Mouse (Mus musculus) liver, embryonic 16.5 days (tissue): ENCODE data around the gene Gnmt. TPM values are rescaled to one million over a fixed set of nuclear protein-coding genes. Genes with fewer than 3 reads are reported as not detected.
"Not testable (repeated sequence)": the region's sequence is repeated elsewhere in the genome, so short reads cannot be mapped to it uniquely, and the experiment has no call there.

ENCODE experiments used
- ATAC-seq: fragments of 200-750 bp; cut with Nextera tagmentation; 2 replicates; pipeline ENCODE4 v1.8.0; 2017; ENCODE audit warnings: low read depth, mild to moderate bottlenecking, moderate number of reproducible peaks, moderate library complexity
- H3K27ac ChIP-seq: fragments of 300-500 bp; sonication (generic); 2 replicates; pipeline ENCODE4 v1.5.1; 2014; ENCODE audit warnings: mild to moderate bottlenecking, low read length
- H3K27me3 ChIP-seq: fragments of 300-500 bp; sonication (generic); 2 replicates; pipeline ENCODE4 v1.6.1; 2014; ENCODE audit warnings: low read depth, low read length, mixed read lengths; ENCODE audit not compliant: control insufficient read depth, insufficient read depth
- H3K36me3 ChIP-seq: fragments of 300-500 bp; sonication (generic); 2 replicates; pipeline ENCODE4 v1.6.1; 2014; ENCODE audit warnings: mild to moderate bottlenecking; ENCODE audit not compliant: control insufficient read depth, insufficient read depth
- H3K4me1 ChIP-seq: fragments of 300-500 bp; sonication (generic); 2 replicates; pipeline ENCODE4 v1.6.1; 2014; ENCODE audit warnings: low read depth, low read length, mixed read lengths; ENCODE audit not compliant: control insufficient read depth
- H3K4me2 ChIP-seq: fragments of 300-500 bp; sonication (generic); 2 replicates; pipeline ENCODE4 v1.6.1; 2014; ENCODE audit warnings: low read depth, low read length, mixed read lengths
- H3K4me3 ChIP-seq: fragments of 300-500 bp; sonication (generic); 2 replicates; pipeline ENCODE4 v1.5.1; 2014; ENCODE audit warnings: low read depth, mild to moderate bottlenecking, low read length
- H3K9ac ChIP-seq: fragments of 300-500 bp; sonication (generic); 2 replicates; pipeline ENCODE4 v1.6.1; 2014; ENCODE audit warnings: low read depth, low read length
- H3K9me3 ChIP-seq: fragments of 300-500 bp; sonication (generic); replicated peaks from 2 replicates; pipeline ENCODE4 v1.6.1; 2016; ENCODE audit warnings: low read length; ENCODE audit not compliant: control insufficient read depth
- WGBS: fragments of 180-500 bp; shearing (Covaris S2); extraction: QIAGEN DNeasy Blood & Tissue Kit; methylation state at CpG from one replicate; pipeline ENCODE4 v1.1.7; 2014; ENCODE audit not compliant: insufficient replicate concordance; 5-methylcytosine and 5-hydroxymethylcytosine counted together
- polyA plus RNA-seq: library from polyadenylated mRNA; unstranded; fragments of >200 nt; fragmentation: Nextera tagmentation; extraction: Ambion mirVana; gene quantifications from 2 replicates; pipeline ENCODE4 v1.2.1, GENCODE M21; 2015

Gene Gnmt
- polyA plus RNA-seq, 1 experiment from 2014 or later, result 152 TPM

DNA sequence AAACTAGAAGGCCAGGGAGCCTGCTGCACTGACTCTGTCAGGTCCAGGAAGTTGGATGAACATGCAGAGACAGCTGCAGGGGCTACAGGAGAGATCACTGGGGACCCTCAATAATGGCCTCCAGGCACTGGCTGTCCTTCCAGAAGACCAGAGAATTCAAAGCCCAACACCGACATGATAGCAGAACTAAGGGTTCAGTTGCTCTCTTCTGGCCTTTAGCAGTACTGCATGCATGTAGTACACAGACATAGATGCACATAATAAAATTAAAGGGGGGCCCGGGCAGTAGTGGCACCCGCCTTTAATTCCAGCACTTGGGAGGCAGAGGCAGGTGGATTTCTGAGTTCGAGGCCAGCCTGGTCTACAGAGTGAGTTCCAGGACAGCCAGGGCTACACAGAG lies 42.1 kb upstream of the Gnmt start:
- no peak overlapping the region for H3K9ac ChIP-seq
- H3K36me3 ChIP-seq, result peaks cover 5% of the 10 kb centered on the region
- peaks cover 24% of the 10 kb centered on the region for H3K4me1 ChIP-seq
- no peak overlapping the region for H3K4me3 ChIP-seq
- no peak overlapping the region for H3K27ac ChIP-seq
- no peaks in the 10 kb centered on the region for H3K9me3 ChIP-seq
- WGBS, result 79% methylated on average over 4 of the region's 4 CpGs
- no peak for ATAC-seq
- no peak overlapping the region for H3K4me2 ChIP-seq
- H3K27me3 ChIP-seq, result no peaks in the 10 kb centered on the region

DNA sequence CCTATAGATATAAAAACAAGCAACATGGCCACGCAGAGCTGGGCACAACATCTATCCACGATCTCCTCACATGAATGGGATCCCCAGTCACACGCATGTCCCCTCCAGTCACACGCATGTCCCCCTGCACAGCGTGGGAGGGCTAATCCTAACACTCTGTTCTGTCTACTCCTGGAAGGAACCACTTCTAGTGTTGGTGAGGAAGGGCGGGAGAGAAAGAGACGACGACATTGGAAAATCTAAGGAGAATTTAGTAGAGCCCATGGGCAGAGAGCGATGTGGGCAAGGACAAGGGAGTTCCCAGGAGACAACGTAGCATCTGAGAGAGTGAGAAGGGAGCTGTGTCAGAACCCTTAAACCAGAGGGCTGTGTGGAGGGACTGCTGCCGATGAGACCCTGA lies 41.6 kb upstream of the Gnmt start:
- no peak for ATAC-seq
- H3K4me3 ChIP-seq, result no peak overlapping the region
- no peak overlapping the region for H3K4me2 ChIP-seq
- no peaks in the 10 kb centered on the region for H3K27me3 ChIP-seq
- WGBS, result 80% methylated on average over 11 of the region's 11 CpGs
- no peaks in the 10 kb centered on the region for H3K9me3 ChIP-seq
- H3K27ac ChIP-seq, result no peak overlapping the region
- H3K4me1 ChIP-seq, result peaks cover 24% of the 10 kb centered on the region
- H3K9ac ChIP-seq, result no peak overlapping the region
- peaks cover under 1% of the 10 kb centered on the region for H3K36me3 ChIP-seq

DNA sequence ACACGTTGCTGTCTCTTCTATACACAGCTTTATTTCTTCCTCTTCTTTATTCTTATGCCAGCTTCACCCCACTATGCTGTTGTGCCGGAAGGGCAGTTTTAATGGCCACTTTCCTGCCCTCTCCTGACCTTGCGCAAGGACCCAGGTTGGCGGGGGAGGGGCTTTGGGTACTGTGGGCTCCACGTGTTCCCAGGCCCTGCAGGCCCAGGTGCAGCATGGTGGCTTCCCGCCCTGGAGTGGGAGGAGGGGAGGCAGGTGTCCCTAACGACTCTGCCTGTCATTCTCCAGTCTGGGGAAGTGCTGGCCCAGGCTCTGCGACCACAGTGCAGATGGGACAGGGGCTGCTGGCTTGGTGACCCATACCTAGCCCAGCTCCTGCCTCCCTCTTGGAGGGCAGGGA lies 38.9 kb upstream of the Gnmt start:
- ATAC-seq, result no peak
- Histone ChIP-seq H3K36me3 (no peaks in the 10 kb centered on the region), H3K4me2 (no peak overlapping the region), H3K9me3 (no peaks in the 10 kb centered on the region), H3K4me3 (no peak overlapping the region), H3K4me1 (peaks cover 12% of the 10 kb centered on the region), H3K27ac (no peak overlapping the region), H3K9ac (no peak overlapping the region), H3K27me3 (no peaks in the 10 kb centered on the region)
- WGBS, result 36% methylated on average over 8 of the region's 8 CpGs

DNA sequence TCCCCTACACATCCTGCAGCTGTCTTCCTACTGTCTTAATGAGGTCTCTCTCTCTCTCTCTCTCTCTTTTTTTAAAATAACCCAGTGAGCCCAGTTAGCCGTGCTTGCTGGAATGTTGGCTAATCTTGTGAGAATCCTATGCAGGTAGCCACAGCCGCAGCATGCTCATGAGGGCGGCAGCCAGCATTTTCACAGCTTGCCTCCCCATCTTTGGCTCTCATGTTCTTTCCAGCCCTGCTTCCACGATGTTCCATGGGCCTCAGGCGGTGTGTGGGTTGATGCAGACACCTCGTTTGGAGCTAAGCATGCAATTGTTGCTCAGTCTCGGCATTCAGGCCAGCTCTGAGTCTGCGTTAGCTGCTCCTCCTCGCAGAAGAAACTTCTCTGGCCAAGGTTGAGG lies 35.9 kb upstream of the Gnmt start:
- not testable (repeated sequence) for H3K4me2 ChIP-seq, H3K36me3 ChIP-seq, H3K9ac ChIP-seq, H3K4me3 ChIP-seq, H3K27me3 ChIP-seq, H3K4me1 ChIP-seq, ATAC-seq, H3K9me3 ChIP-seq, H3K27ac ChIP-seq
- 53% methylated on average over 9 of the region's 9 CpGs for WGBS

DNA sequence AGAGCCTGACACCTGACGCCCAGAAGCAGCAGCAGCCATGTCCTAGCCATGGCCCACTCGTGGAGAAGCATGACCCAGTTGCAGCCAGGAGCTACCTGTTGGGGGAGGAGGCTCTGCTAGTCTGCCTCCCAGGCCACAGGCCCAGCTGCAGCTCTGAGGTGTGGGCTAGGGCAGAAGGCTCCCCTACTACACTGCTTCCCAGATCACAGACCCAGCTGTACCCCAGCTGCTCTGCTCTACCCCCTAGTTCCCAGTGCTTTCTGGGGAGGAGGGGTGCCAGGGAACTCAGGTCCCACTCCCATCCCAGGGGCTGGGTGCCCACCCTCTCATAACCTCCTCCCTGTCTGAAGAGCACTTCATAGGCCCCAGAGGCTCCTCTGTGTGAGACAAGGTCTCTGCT lies 34.6 kb upstream of the Gnmt start, which contains the start of gene Ptcra:
Ptcra (minus strand) TSS at position 169 of the 400 bp plus-strand sequence.
- ATAC-seq, result no peak
- Histone ChIP-seq H3K4me2 (no peak within 1 kb of the TSS), H3K27me3 (no peaks in the 10 kb centered on the region), H3K9ac (no peak within 1 kb of the TSS), H3K9me3 (no peaks in the 10 kb centered on the region), H3K27ac (no peak within 1 kb of the TSS), H3K4me1 (peaks cover 3% of the 10 kb centered on the region), H3K4me3 (no peak within 1 kb of the TSS), H3K36me3 (no peaks in the 10 kb centered on the region)
- 63% methylated on average over 2 of the region's 2 CpGs for WGBS

DNA sequence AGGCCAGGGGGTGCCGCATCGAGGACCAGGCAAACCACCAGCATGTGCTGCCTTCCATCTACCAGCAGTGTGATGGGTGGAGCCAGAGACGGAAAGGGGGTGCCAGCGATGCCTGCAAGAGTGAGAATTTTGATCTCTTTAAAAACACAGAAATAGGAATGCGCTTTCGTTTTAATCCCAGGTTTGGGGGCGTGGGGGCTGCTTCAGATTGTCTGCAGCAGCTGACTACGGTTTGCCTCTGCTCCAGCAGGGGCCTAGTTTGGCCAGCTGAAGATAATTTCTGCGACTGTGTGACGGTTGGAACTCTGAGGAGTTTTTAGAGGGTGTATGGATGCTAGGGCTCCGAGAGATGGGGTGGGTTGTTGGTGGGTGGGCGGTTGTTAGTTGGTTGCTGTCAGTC lies 29.8 kb upstream of the Gnmt start:
- no peaks in the 10 kb centered on the region for H3K4me1 ChIP-seq
- H3K9me3 ChIP-seq, result no peaks in the 10 kb centered on the region
- H3K27ac ChIP-seq, result no peak overlapping the region
- no peak overlapping the region for H3K4me3 ChIP-seq
- H3K36me3 ChIP-seq, result no peaks in the 10 kb centered on the region
- WGBS, result 74% methylated on average over 12 of the region's 12 CpGs
- ATAC-seq, result no peak
- no peak overlapping the region for H3K4me2 ChIP-seq
- H3K9ac ChIP-seq, result no peak overlapping the region
- no peaks in the 10 kb centered on the region for H3K27me3 ChIP-seq

GRCm38 (mm10) chr17:46751794-46752556 lies 23.0 kb upstream of the Gnmt start, which contains the start of gene Cnpy3:
Cnpy3 (minus strand) TSS chr17:46752214.
- peaks cover 1% of the 10 kb centered on the region; the same call in 1 of the 2 replicates for H3K36me3 ChIP-seq
- peak within 1 kb of the TSS; percentile 77 for H3K4me3 ChIP-seq
- no peaks in the 10 kb centered on the region for H3K9me3 ChIP-seq
- peak within 1 kb of the TSS; percentile 91 for H3K27ac ChIP-seq
- peak within 1 kb of the TSS; percentile 73 for H3K9ac ChIP-seq
- peaks cover 15% of the 10 kb centered on the region for H3K4me1 ChIP-seq
- ATAC-seq, result peak; percentile 99
- H3K27me3 ChIP-seq, result no peaks in the 10 kb centered on the region
- peak within 1 kb of the TSS; percentile 88 for H3K4me2 ChIP-seq
- WGBS, result under 1% methylated on average over 57 of the region's 58 CpGs

DNA sequence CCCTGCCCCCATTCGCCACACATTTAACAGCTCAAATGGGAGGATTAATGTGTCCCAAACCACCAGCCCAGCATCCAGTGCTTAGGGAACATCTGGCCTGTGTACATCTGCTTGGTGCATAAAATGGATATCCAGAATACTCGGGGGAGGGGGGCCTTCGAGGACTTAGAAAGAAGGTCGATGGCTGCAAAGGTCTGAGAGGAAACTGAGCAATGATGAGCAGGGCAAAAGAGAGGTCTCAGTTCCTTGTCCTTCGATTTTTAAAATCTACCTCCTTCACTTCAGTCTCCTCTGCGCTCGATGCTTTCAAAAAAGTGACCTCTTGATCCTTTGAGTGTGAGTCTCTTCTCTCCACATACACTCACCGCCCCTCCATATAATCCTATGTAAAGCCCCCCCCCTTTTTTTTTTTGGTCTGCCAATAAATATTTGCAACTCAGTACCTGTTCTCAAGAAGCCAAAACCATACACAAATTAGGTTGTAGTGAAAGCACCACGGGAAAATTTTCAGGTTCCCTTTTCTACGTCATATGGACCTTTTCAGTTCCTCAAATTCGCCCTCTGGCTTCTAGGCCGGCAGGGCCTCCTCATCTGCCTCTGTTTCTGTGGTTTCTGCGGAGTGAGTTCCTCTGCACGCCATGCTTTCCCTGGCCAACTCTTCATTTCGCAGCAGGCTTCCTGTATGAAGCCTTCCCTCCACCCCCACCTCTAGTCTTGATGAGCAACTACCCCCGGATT lies 22.3 kb upstream of the Gnmt start:
- peak; percentile 2 for ATAC-seq
- 12% methylated on average over 16 of the region's 16 CpGs for WGBS
- H3K4me3 ChIP-seq, result peak overlapping the region; percentile 77

DNA sequence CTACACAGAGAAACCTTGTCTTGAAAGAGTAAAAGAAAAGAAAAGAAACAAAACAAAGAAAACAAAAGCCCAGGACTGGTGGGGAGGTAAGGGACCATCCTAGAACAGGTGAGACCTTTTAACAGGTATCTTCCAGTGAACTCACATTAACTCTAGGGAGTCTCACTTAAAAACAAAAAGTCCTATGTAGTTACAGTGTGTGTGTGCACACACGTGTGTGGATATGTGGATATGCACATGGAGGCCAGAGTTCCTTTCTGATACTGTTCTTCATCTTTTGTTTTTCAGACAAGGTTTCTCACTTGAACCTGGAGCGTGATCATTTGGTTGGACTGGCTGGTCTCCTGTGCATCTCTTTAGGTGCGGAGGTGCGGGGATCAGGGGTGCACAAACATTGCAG lies 21.6 kb upstream of the Gnmt start:
- no peak for ATAC-seq
- Histone ChIP-seq H3K27me3 (no peaks in the 10 kb centered on the region), H3K27ac (peak overlapping the region; percentile 91; the same call in 1 of the 2 replicates), H3K4me3 (peak overlapping the region; percentile 77), H3K9ac (peak overlapping the region; percentile 73), H3K4me1 (peaks cover 15% of the 10 kb centered on the region), H3K36me3 (peaks cover 2% of the 10 kb centered on the region; the same call in 1 of the 2 replicates), H3K9me3 (no peaks in the 10 kb centered on the region), H3K4me2 (peak overlapping the region; percentile 88)
- 68% methylated on average over 4 of the region's 4 CpGs for WGBS

More for the DNA sequence above, 22.3 kb upstream of the Gnmt start:
- H3K9me3 ChIP-seq, result no peaks in the 10 kb centered on the region
- no peaks in the 10 kb centered on the region for H3K27me3 ChIP-seq
- peak overlapping the region; percentile 91 for H3K27ac ChIP-seq
- peak overlapping the region; percentile 88 for H3K4me2 ChIP-seq
- peaks cover 2% of the 10 kb centered on the region; the same call in 1 of the 2 replicates for H3K36me3 ChIP-seq
- H3K4me1 ChIP-seq, result peaks cover 15% of the 10 kb centered on the region
- peak overlapping the region; percentile 73 for H3K9ac ChIP-seq
